Mouse (Mus musculus) c-Kit-positive CD71-negative TER-119-negative erythroid progenitor cells, embryonic 14.5 days (primary cell): ENCODE measurements around the gene Cdcp1.

ENCODE experiments used
- DNase-seq: peaks from one replicate; pipeline ENCODE4 v3.0.0-alpha.2; 2013; ENCODE audit warnings: low read depth

Gene Cdcp1

DNA sequence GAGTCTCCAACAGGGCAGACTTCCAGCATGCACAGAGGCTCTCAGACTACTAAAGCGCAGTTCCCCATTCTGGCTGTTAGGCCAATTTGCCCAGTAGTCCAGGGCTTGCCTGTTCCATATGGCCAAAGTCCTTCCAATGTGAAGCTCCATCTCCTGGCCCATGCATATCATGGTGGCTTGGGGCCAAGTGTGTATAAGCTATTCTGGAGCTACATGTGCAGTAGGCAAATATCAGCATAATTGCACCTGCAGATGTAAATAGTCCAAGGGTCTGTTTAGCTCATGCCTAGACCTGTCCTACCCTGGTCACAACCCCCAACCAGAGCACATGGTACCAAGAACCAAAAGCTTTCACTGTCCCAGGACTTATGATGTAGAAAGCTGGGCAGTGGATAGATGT, 7.9 kb downstream of the Cdcp1 start:
- DNase-seq = no peak

DNA sequence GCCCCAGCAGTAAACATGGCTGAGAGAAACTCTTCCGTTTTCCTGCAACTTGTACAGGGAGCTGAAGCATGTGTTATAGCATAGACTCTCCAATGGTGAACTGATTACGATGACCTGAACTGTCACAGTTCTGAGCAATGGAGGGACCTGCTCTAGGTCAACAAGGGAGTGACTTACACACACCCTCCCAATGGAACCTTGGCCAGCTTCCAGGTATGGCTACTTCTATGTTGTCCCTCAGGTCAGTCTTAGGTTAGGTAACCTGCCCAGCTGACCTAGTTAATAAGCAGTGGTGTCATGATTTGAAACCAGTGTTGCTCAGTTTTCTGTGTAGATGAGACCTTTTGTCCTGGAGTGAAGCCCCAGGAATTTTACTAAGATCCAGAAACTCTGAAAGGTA, 8.9 kb downstream of the Cdcp1 start:
- DNase-seq = no peak

DNA sequence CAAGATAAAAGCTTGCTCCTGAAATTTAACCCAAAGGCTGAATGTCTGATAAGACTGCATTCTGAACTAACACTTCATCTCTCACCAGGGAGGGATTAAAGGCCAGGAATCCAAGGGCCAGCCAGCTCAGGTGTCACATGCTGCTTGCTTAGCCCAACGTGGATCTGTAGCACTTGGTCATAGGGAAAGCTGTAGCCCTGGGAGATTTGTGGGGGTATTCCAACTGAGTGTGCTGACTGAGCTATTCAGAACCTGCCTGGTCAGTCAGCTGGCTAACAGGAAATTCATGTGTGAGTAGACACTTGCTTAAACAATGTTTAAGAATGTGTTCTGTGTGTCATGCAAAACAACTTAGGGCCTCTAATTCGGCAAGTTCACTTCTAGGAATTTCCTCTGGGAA, 9.3 kb downstream of the Cdcp1 start:
- no peak for DNase-seq

DNA sequence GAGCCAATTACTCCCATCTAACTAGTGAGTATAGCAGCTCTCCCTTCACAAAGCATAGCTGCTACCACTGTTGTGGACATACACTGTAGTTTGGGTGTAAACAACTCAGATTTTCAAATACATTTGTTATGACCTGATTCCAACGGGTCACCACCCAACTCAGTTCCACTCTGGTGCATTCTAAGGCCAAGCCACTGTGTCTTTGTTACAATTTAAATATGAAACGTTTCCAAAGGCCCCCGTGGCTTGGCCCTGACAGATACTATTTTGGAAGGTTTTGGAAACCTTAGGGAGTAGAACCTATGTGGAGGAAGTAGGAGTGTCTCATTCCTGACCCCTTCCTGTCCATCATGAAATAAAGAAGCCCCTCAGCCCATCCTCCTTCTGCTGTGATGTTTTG, 15.7 kb downstream of the Cdcp1 start:
- no peak for DNase-seq

DNA sequence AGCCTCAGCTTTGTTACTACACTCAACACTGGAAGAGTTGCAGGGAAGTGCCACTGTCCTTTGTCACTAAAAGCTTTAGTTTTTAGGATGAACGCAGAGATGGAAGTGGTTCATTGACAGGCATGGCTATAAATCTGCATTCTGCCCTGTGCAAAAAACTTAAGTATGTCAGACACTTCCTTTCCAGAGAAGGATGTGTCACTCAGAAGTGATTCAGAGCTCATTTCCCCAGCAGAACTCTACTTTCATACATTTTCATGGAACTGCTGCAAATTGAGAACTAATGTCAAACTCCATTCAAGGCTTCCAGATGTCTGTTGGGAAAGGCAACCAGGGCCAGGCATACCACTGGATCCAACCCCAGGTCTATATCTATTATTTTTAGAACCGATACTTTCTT, 27.6 kb downstream of the Cdcp1 start:
- no peak for DNase-seq

DNA sequence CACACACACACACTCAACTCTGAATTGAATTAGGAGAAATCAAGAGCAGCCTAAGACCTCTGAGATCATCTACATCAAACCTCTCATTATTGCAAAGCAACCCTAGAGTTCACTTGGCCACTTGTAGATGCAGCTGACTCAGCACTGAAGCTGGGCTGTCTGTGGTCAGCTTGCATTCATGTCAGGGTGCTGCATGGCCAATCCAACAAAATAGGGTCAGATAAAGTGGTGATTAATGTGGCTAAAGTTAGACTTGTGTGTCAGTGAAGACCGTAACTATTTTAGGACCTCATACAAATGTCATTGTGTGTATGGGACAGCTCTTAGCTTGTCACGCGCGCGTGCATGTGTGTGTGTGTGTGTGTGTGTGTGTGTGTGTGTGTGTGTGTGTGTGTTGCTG, 28.2 kb downstream of the Cdcp1 start:
- DNase-seq = no peak

DNA sequence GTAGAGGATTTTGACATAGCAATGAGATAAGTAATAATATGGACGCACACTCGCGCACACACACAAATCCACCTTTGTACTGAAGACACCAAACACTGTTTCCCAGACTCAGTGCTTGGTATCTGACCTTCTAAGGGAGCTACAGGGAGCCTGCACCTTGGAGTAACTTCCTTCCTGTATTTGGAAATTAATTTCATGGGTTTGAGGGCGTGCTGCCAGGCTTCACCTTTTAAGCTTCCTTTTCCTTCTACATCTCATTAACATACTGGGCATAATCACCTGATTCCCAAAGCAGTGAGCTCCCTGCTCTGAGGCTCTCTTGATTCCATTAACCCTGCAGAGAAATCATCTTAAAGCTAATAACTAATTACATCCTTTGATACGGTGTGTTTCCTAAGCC, 29.7 kb downstream of the Cdcp1 start:
- no peak for DNase-seq

DNA sequence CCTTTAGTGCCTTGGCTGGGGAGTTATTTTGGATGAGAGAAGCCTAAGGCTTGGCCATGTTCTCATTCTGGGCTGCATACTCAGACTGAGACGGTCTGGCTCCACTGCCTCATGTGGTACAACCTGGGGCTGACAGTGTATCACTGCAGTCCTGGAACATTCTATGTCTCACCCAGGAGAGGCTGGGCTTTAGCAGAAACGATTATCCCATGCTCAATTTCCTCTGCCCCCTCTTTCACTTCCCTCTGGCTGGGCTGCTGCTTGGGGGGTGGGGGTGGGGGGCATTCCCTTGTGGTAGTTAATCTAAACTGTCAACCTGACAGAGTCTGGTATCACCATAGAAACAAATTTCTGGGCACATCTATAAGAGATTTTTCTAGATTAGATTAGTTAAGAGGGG, 30.3 kb downstream of the Cdcp1 start:
- DNase-seq = no peak

DNA sequence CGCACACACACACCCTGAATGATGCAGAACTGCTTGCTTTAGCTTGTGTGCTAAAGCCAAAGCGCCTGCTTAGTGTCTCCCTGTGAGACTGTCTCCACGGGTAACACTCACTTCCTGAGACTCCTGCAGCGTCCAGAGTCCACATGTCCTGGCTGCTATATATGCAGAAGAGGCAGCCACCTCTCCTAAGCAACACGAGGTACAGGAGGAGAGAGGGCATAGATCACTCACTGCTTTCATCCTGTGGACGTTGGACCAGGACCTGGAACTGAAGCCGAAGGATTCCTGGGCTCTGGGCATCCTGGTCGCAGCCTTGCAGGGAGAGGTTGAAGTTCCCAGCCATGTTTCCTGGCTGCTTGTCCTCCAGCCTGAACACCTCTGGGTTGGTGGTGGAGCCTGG, 32.6 kb downstream of the Cdcp1 start:
- no peak for DNase-seq

DNA sequence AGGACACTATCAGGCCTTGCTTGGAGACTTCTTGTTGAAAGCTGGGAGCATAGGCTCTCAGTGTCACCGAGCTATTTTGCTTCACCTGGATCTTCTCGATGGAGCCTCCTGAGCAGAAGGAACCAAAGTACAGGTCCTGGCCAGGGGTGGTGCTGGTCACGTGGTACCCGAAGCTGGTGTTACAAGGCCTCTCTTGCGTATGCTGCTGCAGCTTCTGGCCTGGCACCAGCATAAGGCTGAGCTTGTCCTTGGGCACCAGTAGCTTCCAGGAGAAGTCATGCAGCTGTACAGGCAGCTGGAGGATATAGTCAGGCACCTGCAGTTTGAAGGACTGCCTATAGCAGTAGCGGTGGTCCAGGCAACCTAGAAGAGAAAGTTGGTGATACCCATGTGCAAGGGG, 35.8 kb downstream of the Cdcp1 start:
- no peak for DNase-seq

DNA sequence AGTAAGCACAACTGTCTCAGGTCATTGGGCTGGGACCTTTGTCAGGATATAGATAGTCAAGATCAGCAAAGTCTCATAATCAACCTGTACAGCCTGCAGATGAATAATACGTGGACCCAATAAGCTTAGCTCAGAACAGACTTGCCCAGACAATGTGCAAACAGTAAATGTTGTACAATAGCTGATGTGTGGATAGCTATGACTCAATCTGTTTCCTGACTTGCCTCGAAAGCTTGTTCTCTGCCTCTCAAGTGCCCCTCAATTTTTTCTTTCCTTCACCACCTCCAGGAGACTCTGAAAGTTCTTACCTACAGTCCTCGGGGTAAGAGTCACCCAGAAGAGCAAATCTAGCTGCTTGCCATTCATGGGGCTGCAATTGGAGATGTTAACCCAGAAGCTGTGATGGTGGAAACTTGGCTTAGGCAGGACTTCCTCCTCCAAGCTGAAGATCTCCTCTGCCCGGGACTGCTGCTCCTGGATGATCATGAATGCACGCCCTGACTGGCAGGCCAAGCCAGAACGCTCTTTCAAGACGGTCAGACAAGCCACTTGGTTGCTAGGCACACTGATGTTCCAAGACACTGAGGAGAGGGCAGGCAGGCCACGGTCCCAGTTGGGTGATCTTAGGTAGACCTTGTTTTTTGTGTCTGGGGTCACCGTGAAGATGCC, 38.3 kb downstream of the Cdcp1 start:
- DNase-seq = no peak

DNA sequence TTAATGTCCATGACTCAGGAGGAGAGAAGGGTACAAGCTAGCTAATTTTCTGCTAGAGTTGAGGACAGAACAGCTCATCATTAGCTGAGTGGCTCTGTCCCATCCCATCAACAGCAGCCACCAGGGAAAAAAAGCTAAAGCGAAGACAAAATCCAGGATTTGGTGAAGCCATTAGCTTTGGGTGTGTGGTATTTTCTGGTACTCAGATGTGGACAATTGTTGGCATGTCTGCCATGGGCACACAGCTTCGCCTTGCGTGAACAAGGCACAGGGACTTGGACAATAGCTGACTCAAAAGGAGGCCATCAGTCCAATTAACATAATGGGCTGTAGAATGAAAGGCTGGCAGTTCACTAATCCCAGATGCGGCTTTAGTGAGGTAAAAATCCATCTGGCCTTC, 41.5 kb downstream of the Cdcp1 start:
- no peak for DNase-seq

DNA sequence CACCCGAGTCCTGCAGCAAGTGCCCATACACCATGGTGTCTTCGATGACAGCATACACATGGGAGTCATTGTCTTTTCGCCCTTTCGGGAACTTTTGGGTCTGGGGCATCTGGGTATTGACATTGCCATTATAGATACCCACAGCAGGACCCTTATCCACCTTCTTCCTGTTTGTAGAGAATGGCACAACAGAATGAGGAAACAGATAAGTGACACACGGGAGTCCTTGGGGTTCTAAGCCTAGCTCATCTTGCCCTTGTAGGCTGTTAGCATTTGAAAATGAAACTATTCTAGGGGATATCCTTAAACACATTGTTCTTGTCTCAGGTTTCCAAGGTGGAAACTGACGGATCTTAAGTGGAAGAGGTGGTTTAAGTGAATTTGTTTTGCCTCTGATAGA, 42.1 kb downstream of the Cdcp1 start:
- DNase-seq = no peak

DNA sequence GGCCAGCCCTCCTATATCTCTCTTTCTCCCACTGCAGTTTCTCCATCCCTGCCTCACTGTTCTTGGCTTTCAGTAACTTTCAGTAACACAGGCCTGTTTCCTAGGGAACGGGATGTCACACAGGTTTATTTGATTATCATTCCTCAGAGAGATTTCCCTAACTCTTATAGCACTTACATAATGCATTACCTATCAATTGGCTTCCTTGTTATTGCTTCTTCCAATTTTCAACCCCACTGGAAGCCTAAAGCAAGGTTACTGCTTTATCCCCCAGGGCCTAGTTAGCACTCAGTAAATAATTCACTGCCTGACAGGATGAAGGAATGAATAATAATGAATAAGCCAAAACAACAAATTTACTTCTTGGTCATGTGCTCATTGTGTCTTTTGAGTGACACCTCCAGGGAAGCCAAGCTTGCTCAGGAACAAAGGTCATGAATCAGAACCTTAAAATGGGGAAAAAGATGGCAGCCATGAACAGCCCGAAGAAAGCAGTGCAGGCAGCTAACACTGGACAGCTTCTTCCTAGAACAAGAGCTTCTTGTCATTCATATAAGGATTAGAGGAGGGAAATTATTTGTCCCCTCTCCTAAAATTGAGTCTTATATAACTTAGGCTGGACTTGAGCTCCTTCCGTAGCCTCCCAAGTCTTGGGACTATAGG, 49.9 kb downstream of the Cdcp1 start:
- no peak for DNase-seq

DNA sequence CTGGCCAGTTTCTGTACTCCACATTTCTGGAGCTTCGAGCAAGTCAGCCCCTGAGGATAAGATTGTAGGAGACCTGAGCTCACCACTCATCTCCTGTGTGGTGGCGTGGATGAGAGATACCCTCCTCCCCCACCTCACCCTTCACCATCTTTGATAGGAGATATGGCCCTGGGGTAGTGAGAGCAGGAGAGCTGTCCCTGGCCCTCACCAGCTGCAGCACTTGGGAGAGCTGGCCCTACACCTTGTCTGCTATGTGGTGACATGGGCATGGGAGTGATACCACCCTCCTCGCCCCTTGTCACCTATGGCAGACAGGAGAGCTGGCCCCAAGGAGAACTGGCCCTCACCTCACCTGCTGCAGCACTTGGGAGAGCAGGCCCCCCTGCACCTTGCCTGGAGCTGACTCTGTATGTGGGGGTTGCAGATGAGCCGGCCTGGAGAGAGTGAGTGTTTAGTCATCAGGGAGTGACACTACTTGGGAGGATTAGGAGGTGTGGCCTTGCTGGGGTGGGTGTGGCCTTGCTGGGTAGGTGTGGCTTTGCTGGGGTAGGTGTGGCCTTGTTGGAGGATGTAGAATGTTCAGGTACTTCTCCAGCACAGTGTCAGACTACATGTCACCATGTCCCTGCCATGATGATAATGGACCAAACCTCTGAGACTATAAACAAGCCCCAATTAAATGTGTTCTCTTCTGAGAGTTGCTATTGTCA, 52.7 kb downstream of the Cdcp1 start:
- no peak for DNase-seq

DNA sequence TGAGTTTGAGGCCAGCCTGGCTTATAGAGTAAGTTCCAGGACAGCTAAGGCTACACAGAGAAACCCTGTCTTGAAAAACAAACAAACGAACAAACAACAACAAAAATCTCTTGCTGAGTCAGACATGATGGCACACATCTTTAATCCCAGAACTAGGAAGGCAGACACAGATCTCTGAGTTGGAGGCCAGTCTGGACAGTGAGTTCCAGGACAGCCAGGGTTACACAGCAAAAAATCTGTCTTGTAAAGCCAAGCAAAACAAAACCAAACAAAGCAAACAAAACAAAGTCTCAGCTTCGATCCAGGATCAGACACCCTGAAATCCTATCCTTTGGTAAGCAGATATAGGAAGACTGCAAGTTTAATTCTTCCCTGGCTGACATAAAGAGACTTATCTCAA, 54.0 kb downstream of the Cdcp1 start:
- no peak for DNase-seq

DNA sequence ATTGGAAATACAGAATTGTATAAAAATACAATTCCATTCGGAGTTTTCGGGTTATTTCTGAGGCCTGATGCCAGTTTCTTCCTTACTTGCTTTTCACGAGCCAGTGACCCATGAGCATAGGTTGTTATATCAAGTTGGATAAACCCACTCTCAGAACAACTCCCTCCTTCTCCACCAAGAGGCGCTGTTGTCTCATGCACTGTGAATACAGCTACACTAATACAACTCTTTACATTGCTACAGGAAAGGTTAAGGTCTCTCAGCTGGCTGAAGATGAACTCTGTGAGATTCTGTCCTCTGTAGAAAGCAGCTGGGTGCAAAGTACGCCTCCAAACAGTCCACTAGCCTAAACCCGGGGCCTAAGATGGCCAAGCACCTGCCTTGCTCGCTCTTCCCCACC, 56.5 kb downstream of the Cdcp1 start:
- peak; percentile 72 for DNase-seq

DNA sequence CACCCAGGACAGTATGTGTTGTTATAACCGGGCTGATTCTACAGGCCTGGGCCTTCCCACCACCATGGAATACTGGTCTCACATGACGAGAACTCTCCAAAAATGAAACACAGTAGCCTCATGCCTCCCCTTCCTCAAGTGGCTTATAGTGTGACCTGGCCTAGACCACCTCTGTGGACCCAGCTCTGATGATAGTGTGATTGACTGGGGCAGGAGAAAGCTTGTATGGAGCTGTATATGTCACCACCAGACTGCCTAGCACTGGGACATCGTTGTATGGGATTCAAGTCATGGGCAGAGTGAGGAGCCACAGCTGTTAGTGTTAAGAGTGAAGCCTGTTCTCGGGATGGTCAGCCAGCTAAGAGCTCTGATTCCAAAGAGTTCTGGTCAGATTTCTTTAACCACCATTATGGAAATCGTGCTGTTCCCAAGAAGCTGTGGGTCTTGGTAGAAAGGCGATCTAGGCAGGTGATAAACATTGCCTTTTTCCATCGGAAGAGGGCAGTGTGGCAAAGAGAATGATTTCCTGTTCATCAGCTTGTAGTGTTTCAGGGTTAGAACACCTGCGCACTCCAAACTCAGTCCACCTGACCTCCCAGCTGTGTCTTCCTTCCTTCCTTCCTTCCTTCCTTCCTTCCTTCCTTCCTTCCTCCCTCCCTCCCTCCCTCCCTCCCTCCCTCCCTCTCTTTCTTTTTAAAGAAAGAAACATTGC, 57.6 kb downstream of the Cdcp1 start:
- DNase-seq = peak; percentile 45

DNA sequence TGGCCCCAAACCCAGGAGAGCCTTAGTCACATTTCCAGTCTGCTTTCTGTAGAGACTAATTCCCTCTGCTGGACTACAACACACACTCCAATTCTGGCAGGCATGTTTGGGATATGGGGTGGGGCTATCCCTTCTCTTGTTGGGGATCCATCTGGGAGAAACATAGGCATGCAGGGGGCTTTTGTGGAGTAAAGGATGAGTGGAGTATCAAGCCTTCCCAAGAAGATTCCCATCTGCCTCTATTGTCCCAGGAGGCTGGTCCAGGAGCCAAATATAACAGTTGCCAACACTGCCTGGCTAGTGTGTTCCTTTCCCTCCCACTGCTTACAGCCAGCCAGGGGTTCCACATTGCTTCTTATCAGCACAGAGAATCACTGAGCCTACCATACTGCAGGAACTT, 58.1 kb downstream of the Cdcp1 start:
- no peak for DNase-seq

DNA sequence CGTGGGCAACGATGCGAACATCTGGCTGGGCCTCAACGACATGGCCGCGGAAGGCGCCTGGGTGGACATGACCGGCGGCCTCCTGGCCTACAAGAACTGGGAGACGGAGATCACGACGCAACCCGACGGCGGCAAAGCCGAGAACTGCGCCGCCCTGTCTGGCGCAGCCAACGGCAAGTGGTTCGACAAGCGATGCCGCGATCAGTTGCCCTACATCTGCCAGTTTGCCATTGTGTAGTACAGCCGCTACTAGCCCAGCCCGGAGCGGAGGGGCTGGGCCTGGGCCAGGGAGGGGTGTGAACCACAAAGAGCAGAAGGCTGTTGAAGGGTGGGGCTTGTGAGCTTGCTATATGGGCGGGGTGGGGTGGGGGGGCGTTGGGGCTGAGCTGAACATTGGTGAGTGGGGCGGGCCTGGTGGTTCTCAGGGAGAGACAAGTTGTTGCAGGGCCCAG, 58.9 kb downstream of the Cdcp1 start:
- DNase-seq = no peak

DNA sequence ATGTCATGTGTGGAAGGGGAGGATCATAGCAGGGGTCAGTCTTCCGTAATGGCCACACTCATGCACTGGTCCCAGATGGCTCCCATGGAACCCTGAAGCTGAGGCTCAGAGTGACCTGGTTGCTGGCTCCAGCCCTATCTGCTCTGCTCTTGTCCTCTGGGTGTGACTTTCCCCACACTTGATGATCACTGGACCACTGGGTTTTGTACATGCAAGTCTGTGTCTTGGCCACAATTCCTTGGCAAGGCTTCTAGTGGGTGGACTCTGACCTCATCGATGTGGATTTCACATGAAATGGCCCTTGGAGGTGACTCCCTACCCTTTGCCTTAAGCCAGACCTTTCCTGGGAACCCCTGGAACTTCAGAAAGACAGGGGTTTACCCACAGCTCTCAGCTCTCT, 62.7 kb downstream of the Cdcp1 start:
- no peak for DNase-seq

DNA sequence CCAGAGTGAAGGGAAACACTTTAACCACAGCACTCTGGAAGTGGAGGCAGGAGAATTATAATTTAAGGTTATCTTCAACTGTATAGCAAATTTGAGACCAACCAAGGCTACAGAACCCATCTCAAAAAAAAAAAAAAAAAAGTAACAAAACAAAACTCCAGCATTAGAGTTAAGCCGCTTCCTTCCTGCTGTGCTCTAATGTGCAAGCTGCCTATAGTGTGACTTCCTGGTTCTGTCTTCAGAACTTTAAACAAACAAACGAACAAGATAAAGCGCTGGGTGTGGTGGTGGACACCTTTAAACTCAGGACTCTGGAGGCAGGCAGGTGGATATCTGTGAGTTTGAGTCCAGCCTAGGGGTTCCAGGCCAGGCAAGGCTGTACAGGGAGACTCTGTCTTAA, 63.8 kb downstream of the Cdcp1 start:
- no peak for DNase-seq

DNA sequence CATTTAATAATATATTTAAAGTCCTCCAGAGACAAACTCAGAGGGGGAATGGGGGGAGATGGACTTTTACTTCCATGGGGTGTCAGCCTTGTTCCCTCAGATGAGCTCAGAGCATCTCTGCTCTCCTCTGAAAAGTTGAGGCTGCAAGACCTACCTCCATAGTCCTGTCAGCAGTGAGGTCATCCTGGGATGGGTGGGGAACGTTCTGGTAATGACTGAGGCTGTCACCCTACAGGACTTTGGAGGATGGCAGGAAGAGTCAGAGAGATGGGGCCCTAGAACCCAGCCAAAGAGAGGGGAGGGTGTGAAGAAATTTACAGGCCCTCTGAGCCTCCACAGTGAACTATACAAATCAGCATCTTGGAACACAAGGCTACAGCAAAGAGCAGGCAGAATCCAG, 64.3 kb downstream of the Cdcp1 start:
- DNase-seq = no peak
